Mouse (Mus musculus): ENCODE measurements around the gene Eif3i. TPM values are rescaled to one million over a fixed set of nuclear protein-coding genes. Genes with fewer than 3 reads are reported as not detected.

Eif3i gene
- total RNA-seq (2014; fragmentation: Nextera tagmentation) (152 and 159 TPM in 2 replicates), total RNA-seq (2017) (241 and 272 TPM in 2 replicates), polyA plus RNA-seq (2012) (130 and 133 TPM in 2 replicates)

- Histone ChIP-seq H3K4me1 (ENCODE audit: insufficient read depth, low read depth, low read length) (peaks cover 51% of the 10 kb centered on the region), H3K27me3 (ENCODE audit: insufficient read depth, low read length) (no peaks in the 10 kb centered on the region), H3K36me3 (replicated peaks) (peaks cover 78% of the 10 kb centered on the region), H3K4me3 (ENCODE audit: low read depth, low read length) (peak within 1 kb of the TSS; percentile 99), H3K9me3 (replicated peaks) (no peaks in the 10 kb centered on the region)
- peak; percentile 95 for DNase-seq (ENCODE audit: low spot score)
- TF ChIP-seq POLR2AphosphoS5 (IDR thresholded peaks at IDR 0.05; ENCODE audit: insufficient replicate concordance, low read depth, low read length) (no peak), TAL1 (conservative IDR thresholded peaks at IDR 0.05; ENCODE audit: low read depth, low read length) (peak; percentile 72)
- peak; percentile 93 for ATAC-seq (ENCODE audit: extremely low read depth, insufficient number of reproducible peaks, low FRiP score, poor library complexity, severe bottlenecking)
Measured at GRCm38 (mm10) chr4:129600233-129601158, at the start of gene Eif3i, which contains the start of gene Tmem234. Gene Eif3i (minus strand): TSS chr4:129600648. Gene Tmem234 (plus strand): TSS chr4:129600668.

GRCm38 (mm10) chr4:129648656-129649055 lies 48.2 kb upstream of the Eif3i start:
- no peaks in the 10 kb centered on the region for H3K9me3 ChIP-seq (replicated peaks)
- no peak for TF ChIP-seq POLR2AphosphoS5 (IDR thresholded peaks at IDR 0.05; ENCODE audit: insufficient replicate concordance, low read depth, low read length)
- TF ChIP-seq GATA2 (IDR thresholded peaks at IDR 0.05; ENCODE audit: borderline replicate concordance, low read depth, low read length), result no peak
- TF ChIP-seq TAL1 (conservative IDR thresholded peaks at IDR 0.05; ENCODE audit: low read depth, low read length), result no peak
- TF ChIP-seq CTCF (IDR thresholded peaks at IDR 0.05; ENCODE audit: low read depth, low read length), result no peak
- TF ChIP-seq GATA1 (IDR thresholded peaks at IDR 0.05; ENCODE audit: borderline replicate concordance, low read length), result no peak
- no peak overlapping the region for H3K4me3 ChIP-seq (ENCODE audit: low read depth, low read length)
- DNase-seq (ENCODE audit: low spot score) (no peak), ATAC-seq (ENCODE audit: extremely low read depth, insufficient number of reproducible peaks, low FRiP score, poor library complexity, severe bottlenecking) (no peak)
- H3K27me3 ChIP-seq (ENCODE audit: insufficient read depth, low read length), result no peaks in the 10 kb centered on the region
- 0 out of 2 replicates have a peak, but pooled peaks cover 3% of the 10 kb centered on the region for H3K4me1 ChIP-seq (ENCODE audit: insufficient read depth, low read depth, low read length)
- H3K36me3 ChIP-seq (replicated peaks), result peaks cover 94% of the 10 kb centered on the region

- H3K4me3 ChIP-seq (ENCODE audit: low read depth, low read length), result no peak overlapping the region
- peaks cover 74% of the 10 kb centered on the region for H3K36me3 ChIP-seq (replicated peaks)
- ATAC-seq (ENCODE audit: extremely low read depth, insufficient number of reproducible peaks, low FRiP score, poor library complexity, severe bottlenecking) (no peak), DNase-seq (ENCODE audit: low spot score) (no peak)
- H3K9me3 ChIP-seq (replicated peaks), result no peaks in the 10 kb centered on the region
- H3K27me3 ChIP-seq (ENCODE audit: insufficient read depth, low read length), result no peaks in the 10 kb centered on the region
- TF ChIP-seq GATA1 (IDR thresholded peaks at IDR 0.05; ENCODE audit: borderline replicate concordance, low read length) (no peak), TAL1 (conservative IDR thresholded peaks at IDR 0.05; ENCODE audit: low read depth, low read length) (no peak), CTCF (IDR thresholded peaks at IDR 0.05; ENCODE audit: low read depth, low read length) (no peak), POLR2AphosphoS5 (IDR thresholded peaks at IDR 0.05; ENCODE audit: insufficient replicate concordance, low read depth, low read length) (no peak), GATA2 (IDR thresholded peaks at IDR 0.05; ENCODE audit: borderline replicate concordance, low read depth, low read length) (no peak)
- H3K4me1 ChIP-seq (ENCODE audit: insufficient read depth, low read depth, low read length), result peaks cover 20% of the 10 kb centered on the region
Measured at GRCm38 (mm10) chr4:129645204-129645603, 44.8 kb upstream of the Eif3i start.

GRCm38 (mm10) chr4:129641756-129642155 lies 41.3 kb upstream of the Eif3i start:
- peaks cover 46% of the 10 kb centered on the region for H3K4me1 ChIP-seq (ENCODE audit: insufficient read depth, low read depth, low read length)
- ATAC-seq (ENCODE audit: extremely low read depth, insufficient number of reproducible peaks, low FRiP score, poor library complexity, severe bottlenecking), result no peak
- TF ChIP-seq CTCF (IDR thresholded peaks at IDR 0.05; ENCODE audit: low read depth, low read length), result no peak
- no peak for TF ChIP-seq GATA2 (IDR thresholded peaks at IDR 0.05; ENCODE audit: borderline replicate concordance, low read depth, low read length)
- no peak for TF ChIP-seq TAL1 (conservative IDR thresholded peaks at IDR 0.05; ENCODE audit: low read depth, low read length)
- no peak for TF ChIP-seq GATA1 (IDR thresholded peaks at IDR 0.05; ENCODE audit: borderline replicate concordance, low read length)
- no peak for TF ChIP-seq POLR2AphosphoS5 (IDR thresholded peaks at IDR 0.05; ENCODE audit: insufficient replicate concordance, low read depth, low read length)
- H3K27me3 ChIP-seq (ENCODE audit: insufficient read depth, low read length), result no peaks in the 10 kb centered on the region
- H3K9me3 ChIP-seq (replicated peaks), result no peaks in the 10 kb centered on the region
- DNase-seq (ENCODE audit: low spot score), result no peak
- H3K36me3 ChIP-seq (replicated peaks), result peaks cover 71% of the 10 kb centered on the region
- H3K4me3 ChIP-seq (ENCODE audit: low read depth, low read length), result peak overlapping the region; percentile 82; the same call in 1 of the 2 replicates

- peaks cover 71% of the 10 kb centered on the region for H3K36me3 ChIP-seq (replicated peaks)
Measured at GRCm38 (mm10) chr4:129640638-129641467, 40.4 kb upstream of the Eif3i start, which contains the start of gene Txlna. Gene Txlna (minus strand): TSS chr4:129641065.

More at GRCm38 (mm10) chr4:129640638-129641467, 40.4 kb upstream of the Eif3i start, which contains the start of gene Txlna:
- ATAC-seq (ENCODE audit: extremely low read depth, insufficient number of reproducible peaks, low FRiP score, poor library complexity, severe bottlenecking) (peak; percentile 86), DNase-seq (ENCODE audit: low spot score) (peak; percentile 99)
- Histone ChIP-seq H3K4me3 (ENCODE audit: low read depth, low read length) (peak within 1 kb of the TSS; percentile 82), H3K4me1 (ENCODE audit: insufficient read depth, low read depth, low read length) (peaks cover 54% of the 10 kb centered on the region), H3K9me3 (replicated peaks) (no peaks in the 10 kb centered on the region), H3K27me3 (ENCODE audit: insufficient read depth, low read length) (no peaks in the 10 kb centered on the region)
- TF ChIP-seq GATA2 (IDR thresholded peaks at IDR 0.05; ENCODE audit: borderline replicate concordance, low read depth, low read length) (no peak), GATA1 (IDR thresholded peaks at IDR 0.05; ENCODE audit: borderline replicate concordance, low read length) (no peak), TAL1 (conservative IDR thresholded peaks at IDR 0.05; ENCODE audit: low read depth, low read length) (no peak), CTCF (IDR thresholded peaks at IDR 0.05; ENCODE audit: low read depth, low read length) (no peak)
